Mouse (Mus musculus) intestine, embryonic 15.5 days (tissue): ENCODE data around the gene Ehd3. TPM values are rescaled to one million over a fixed set of nuclear protein-coding genes. Genes with fewer than 3 reads are reported as not detected.

Experiments used
- ATAC-seq: fragments of 200-750 bp; cut with Nextera tagmentation; 2 replicates; pipeline ENCODE4 v1.8.0; 2017; ENCODE audit warnings: moderate TSS enrichment, moderate library complexity
- H3K27ac ChIP-seq: fragments of 300-500 bp; sonication (generic); 2 replicates; pipeline ENCODE4 v1.5.1; 2015; ENCODE audit warnings: mild to moderate bottlenecking, inconsistent platforms
- H3K27me3 ChIP-seq: fragments of 300-500 bp; sonication (generic); replicated peaks from 2 replicates; pipeline ENCODE4 v1.6.1; 2015; ENCODE audit warnings: inconsistent platforms
- H3K36me3 ChIP-seq: fragments of 300-500 bp; sonication (generic); 2 replicates; pipeline ENCODE4 v1.6.1; 2015; ENCODE audit warnings: inconsistent platforms
- H3K4me1 ChIP-seq: fragments of 300-500 bp; sonication (generic); replicated peaks from 2 replicates; pipeline ENCODE4 v1.6.1; 2015; ENCODE audit warnings: inconsistent platforms
- H3K4me2 ChIP-seq: fragments of 300-500 bp; sonication (generic); replicated peaks from 2 replicates; pipeline ENCODE4 v1.6.1; 2015; ENCODE audit warnings: mild to moderate bottlenecking, inconsistent platforms
- H3K4me3 ChIP-seq: fragments of 300-500 bp; sonication (generic); replicated peaks from 2 replicates; pipeline ENCODE4 v1.5.1; 2015; ENCODE audit warnings: inconsistent platforms
- H3K9ac ChIP-seq: fragments of 300-500 bp; sonication (generic); 2 replicates; pipeline ENCODE4 v1.6.1; 2015; ENCODE audit warnings: inconsistent platforms
- H3K9me3 ChIP-seq: fragments of 300-500 bp; sonication (generic); 2 replicates; pipeline ENCODE4 v1.6.1; 2016; ENCODE audit warnings: inconsistent platforms
- WGBS: fragments of 180-500 bp; shearing (Covaris S2); methylation state at CpG from one replicate; pipeline ENCODE4 v1.1.7; 2015; 5-methylcytosine and 5-hydroxymethylcytosine counted together
- polyA plus RNA-seq: library from polyadenylated mRNA; unstranded; fragments of >200 nt; fragmentation: Nextera tagmentation; extraction: Ambion mirVana; gene quantifications from 2 replicates; pipeline ENCODE4 v1.2.1, GENCODE M21; 2015

Gene Ehd3
- polyA plus RNA-seq: 6.1 and 6.2 TPM in 2 replicates

- Histone ChIP-seq H3K27ac (no peak within 1 kb of the TSS), H3K27me3 (peaks cover 24% of the 10 kb centered on the region), H3K4me2 (peak within 1 kb of the TSS; percentile 78), H3K4me3 (peak within 1 kb of the TSS; percentile 48), H3K9me3 (no peaks in the 10 kb centered on the region), H3K9ac (peak within 1 kb of the TSS; percentile 42), H3K36me3 (no peaks in the 10 kb centered on the region), H3K4me1 (peaks cover 4% of the 10 kb centered on the region; the same call in 1 of the 2 replicates)
- ATAC-seq: no peak
- 89% methylated on average over 5 of the region's 5 CpGs for WGBS
These were observed at the start of gene Ehd3 for GRCm38 (mm10) chr17:73803521-73804184. Gene Ehd3, plus strand, starts transcription at chr17:73804134.

- Histone ChIP-seq H3K4me3 (no peak overlapping the region), H3K9me3 (no peaks in the 10 kb centered on the region), H3K4me2 (no peak overlapping the region), H3K36me3 (no peaks in the 10 kb centered on the region), H3K27ac (no peak overlapping the region), H3K9ac (no peak overlapping the region), H3K4me1 (no peaks in the 10 kb centered on the region), H3K27me3 (no peaks in the 10 kb centered on the region; the same call in 1 of the 2 replicates)
- WGBS: 23% methylated on average over 8 of the region's 8 CpGs
- ATAC-seq: peak; percentile 53; the same call in 1 of the 2 replicates
These were observed 33.0 kb upstream of the Ehd3 start for GRCm38 (mm10) chr17:73770964-73771363.

- Histone ChIP-seq H3K4me3 (no peak overlapping the region), H3K4me2 (no peak overlapping the region), H3K36me3 (no peaks in the 10 kb centered on the region), H3K4me1 (no peaks in the 10 kb centered on the region), H3K9ac (no peak overlapping the region), H3K27ac (no peak overlapping the region), H3K27me3 (no peaks in the 10 kb centered on the region; the same call in 1 of the 2 replicates), H3K9me3 (no peaks in the 10 kb centered on the region)
- WGBS: 51% methylated on average over 8 of the region's 8 CpGs
- ATAC-seq: no peak
These were observed 17.2 kb upstream of the Ehd3 start for GRCm38 (mm10) chr17:73786642-73787311.

GRCm38 (mm10) chr17:73790284-73791020 is 13.5 kb upstream of the Ehd3 start:
- ATAC-seq: no peak
- Histone ChIP-seq H3K36me3 (no peaks in the 10 kb centered on the region), H3K4me3 (no peak overlapping the region), H3K4me2 (no peak overlapping the region), H3K9me3 (no peaks in the 10 kb centered on the region), H3K27me3 (no peaks in the 10 kb centered on the region), H3K9ac (no peak overlapping the region), H3K27ac (no peak overlapping the region), H3K4me1 (no peaks in the 10 kb centered on the region)
- WGBS: 41% methylated on average over 12 of the region's 12 CpGs

- WGBS: 37% methylated on average over 6 of the region's 6 CpGs
- Histone ChIP-seq H3K27me3 (0 out of 2 replicates have a peak, but pooled peaks cover 2% of the 10 kb centered on the region), H3K4me3 (no peak overlapping the region), H3K4me2 (no peak overlapping the region), H3K36me3 (no peaks in the 10 kb centered on the region), H3K4me1 (no peaks in the 10 kb centered on the region), H3K27ac (no peak overlapping the region), H3K9me3 (no peaks in the 10 kb centered on the region), H3K9ac (no peak overlapping the region)
- ATAC-seq: peak; percentile 92
These were observed 7.1 kb upstream of the Ehd3 start for GRCm38 (mm10) chr17:73796789-73797188.

GRCm38 (mm10) chr17:73797706-73798105 is 6.2 kb upstream of the Ehd3 start:
- Histone ChIP-seq H3K9ac (no peak overlapping the region), H3K27ac (no peak overlapping the region), H3K9me3 (no peaks in the 10 kb centered on the region), H3K27me3 (peaks cover 7% of the 10 kb centered on the region), H3K4me3 (no peak overlapping the region), H3K36me3 (no peaks in the 10 kb centered on the region), H3K4me1 (no peaks in the 10 kb centered on the region), H3K4me2 (no peak overlapping the region)
- ATAC-seq: no peak
- WGBS: 84% methylated on average over 4 of the region's 4 CpGs

- Histone ChIP-seq H3K4me3 (peak overlapping the region; percentile 48), H3K36me3 (no peaks in the 10 kb centered on the region), H3K4me1 (peaks cover 8% of the 10 kb centered on the region; the same call in 1 of the 2 replicates), H3K9me3 (no peaks in the 10 kb centered on the region), H3K9ac (peak overlapping the region; percentile 42), H3K27ac (no peak overlapping the region), H3K4me2 (peak overlapping the region; percentile 78), H3K27me3 (peaks cover 24% of the 10 kb centered on the region)
- peak; percentile 95 for ATAC-seq
- WGBS: under 1% methylated on average over 45 of the region's 45 CpGs
These were observed 798 bp downstream of the Ehd3 start for GRCm38 (mm10) chr17:73804592-73805271.

GRCm38 (mm10) chr17:73806331-73806730 is 2.4 kb downstream of the Ehd3 start:
- Histone ChIP-seq H3K27me3 (peaks cover 22% of the 10 kb centered on the region), H3K4me3 (no peak overlapping the region), H3K4me1 (peaks cover 8% of the 10 kb centered on the region; the same call in 1 of the 2 replicates), H3K27ac (no peak overlapping the region), H3K9ac (no peak overlapping the region), H3K4me2 (no peak overlapping the region), H3K9me3 (no peaks in the 10 kb centered on the region), H3K36me3 (no peaks in the 10 kb centered on the region)
- WGBS: 83% methylated on average over 6 of the region's 6 CpGs
- ATAC-seq: no peak

- Histone ChIP-seq H3K4me2 (no peak overlapping the region), H3K4me1 (peaks cover 8% of the 10 kb centered on the region; the same call in 1 of the 2 replicates), H3K4me3 (no peak overlapping the region), H3K27ac (no peak overlapping the region), H3K9ac (no peak overlapping the region), H3K27me3 (peaks cover 19% of the 10 kb centered on the region), H3K36me3 (no peaks in the 10 kb centered on the region), H3K9me3 (no peaks in the 10 kb centered on the region)
- ATAC-seq: no peak
- WGBS: 83% methylated on average over 5 of the region's 5 CpGs
These were observed 3.3 kb downstream of the Ehd3 start for GRCm38 (mm10) chr17:73807211-73807610.

GRCm38 (mm10) chr17:73808431-73808830 is 4.5 kb downstream of the Ehd3 start:
- no peak overlapping the region for H3K4me2 ChIP-seq
- H3K4me1 ChIP-seq: peaks cover 8% of the 10 kb centered on the region; the same call in 1 of the 2 replicates
- peak overlapping the region; percentile 58; the same call in 1 of the 2 replicates for H3K27ac ChIP-seq
- ATAC-seq: peak; percentile 70
- no peak overlapping the region for H3K4me3 ChIP-seq
- H3K9me3 ChIP-seq: no peaks in the 10 kb centered on the region
- no peak overlapping the region for H3K9ac ChIP-seq
- no peaks in the 10 kb centered on the region for H3K36me3 ChIP-seq
- 29% methylated on average over 6 of the region's 6 CpGs for WGBS
- peaks cover 12% of the 10 kb centered on the region for H3K27me3 ChIP-seq

- H3K9ac ChIP-seq: no peak overlapping the region
- H3K4me2 ChIP-seq: no peak overlapping the region
- H3K36me3 ChIP-seq: no peaks in the 10 kb centered on the region
- no peaks in the 10 kb centered on the region for H3K9me3 ChIP-seq
- peaks cover 8% of the 10 kb centered on the region; the same call in 1 of the 2 replicates for H3K4me1 ChIP-seq
- H3K4me3 ChIP-seq: no peak overlapping the region
- WGBS: 76% methylated on average over 1 of the region's 1 CpGs
- peaks cover 6% of the 10 kb centered on the region; the same call in 1 of the 2 replicates for H3K27me3 ChIP-seq
- no peak overlapping the region for H3K27ac ChIP-seq
- no peak for ATAC-seq
These were observed 6.9 kb downstream of the Ehd3 start for GRCm38 (mm10) chr17:73810801-73811200.
